Mouse (Mus musculus): ENCODE measurements around the gene Myo10. TPM values are rescaled to one million over a fixed set of nuclear protein-coding genes. Genes with fewer than 3 reads are reported as not detected.

The Myo10 gene
- polyA plus RNA-seq, 2 experiments from 2014 or later, result 0.60 to 1.4 TPM

DNA sequence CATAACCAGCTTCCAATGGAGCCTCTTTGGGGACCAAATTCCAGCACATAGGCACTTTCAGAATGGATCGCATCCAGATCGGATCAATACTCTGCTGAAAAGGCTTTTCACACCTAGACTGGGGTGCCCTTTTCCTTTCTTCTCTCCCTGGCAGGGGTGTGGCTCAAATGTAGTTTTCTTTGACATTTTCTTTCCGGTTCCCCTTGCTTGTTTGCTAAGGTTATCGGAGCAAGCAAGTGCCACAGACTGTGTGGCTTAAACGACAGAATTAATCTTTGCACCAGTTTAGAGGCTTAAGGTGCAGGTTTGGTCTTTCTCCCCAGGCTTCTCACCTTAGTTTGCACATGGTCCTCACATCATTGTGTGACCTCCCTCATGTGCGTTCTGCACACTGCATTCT, 11.1 kb upstream of the Myo10 start:
- no peak for ATAC-seq

DNA sequence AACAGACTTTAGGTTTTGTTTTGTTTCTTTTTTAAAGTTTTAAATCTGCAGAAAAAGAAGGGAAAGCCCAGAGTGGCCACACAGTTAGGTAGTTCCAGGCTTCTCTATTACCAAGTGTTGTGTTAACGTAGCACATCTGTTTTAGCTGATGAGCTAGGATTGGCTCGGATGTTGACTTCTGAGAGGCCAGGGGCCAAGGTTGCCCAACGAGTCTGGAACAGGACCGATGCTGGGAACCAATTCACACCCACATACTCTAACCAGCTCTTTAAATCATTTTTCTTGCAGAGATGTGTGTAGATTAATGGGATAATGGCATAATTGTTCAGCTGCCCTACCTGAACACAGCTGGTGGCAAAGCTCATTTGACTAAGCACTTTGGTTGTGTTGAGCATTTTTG, 1.8 kb upstream of the Myo10 start:
- ATAC-seq, result no peak

- no peak for ATAC-seq
Observed at GRCm38 (mm10) chr15:25621351-25622199, 750 bp upstream of the Myo10 start.

DNA sequence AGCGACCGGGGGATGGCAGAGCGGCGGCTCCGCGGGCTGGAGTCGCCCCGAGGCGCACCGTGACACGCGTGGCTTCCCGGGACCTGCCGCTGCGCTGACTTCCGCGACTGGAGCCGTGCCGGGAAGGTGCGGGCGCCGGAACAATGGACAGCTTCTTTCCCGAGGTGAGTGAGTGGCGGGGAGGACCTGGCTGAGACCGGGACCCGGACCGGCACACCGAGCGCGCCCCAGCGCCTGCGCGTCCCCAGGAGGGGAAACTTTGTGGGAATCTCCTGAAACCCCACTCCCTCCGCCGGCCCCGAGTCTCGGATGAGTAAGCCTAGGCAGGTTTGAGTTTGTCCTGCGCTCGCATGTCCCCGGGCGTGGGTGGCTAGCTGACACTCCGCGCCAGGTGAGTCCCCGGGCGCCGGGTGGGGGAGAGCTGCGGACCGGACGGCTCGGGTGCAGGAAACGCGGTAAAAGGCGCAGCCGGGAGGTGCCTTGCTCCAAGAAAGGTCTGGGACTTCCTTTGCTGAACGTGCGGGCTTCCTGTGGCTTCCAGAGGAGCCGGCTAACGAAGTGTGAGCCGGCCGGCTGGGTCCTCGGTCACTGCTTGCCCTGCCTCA, 644 bp downstream of the Myo10 start:
- peak; percentile 24 for ATAC-seq

DNA sequence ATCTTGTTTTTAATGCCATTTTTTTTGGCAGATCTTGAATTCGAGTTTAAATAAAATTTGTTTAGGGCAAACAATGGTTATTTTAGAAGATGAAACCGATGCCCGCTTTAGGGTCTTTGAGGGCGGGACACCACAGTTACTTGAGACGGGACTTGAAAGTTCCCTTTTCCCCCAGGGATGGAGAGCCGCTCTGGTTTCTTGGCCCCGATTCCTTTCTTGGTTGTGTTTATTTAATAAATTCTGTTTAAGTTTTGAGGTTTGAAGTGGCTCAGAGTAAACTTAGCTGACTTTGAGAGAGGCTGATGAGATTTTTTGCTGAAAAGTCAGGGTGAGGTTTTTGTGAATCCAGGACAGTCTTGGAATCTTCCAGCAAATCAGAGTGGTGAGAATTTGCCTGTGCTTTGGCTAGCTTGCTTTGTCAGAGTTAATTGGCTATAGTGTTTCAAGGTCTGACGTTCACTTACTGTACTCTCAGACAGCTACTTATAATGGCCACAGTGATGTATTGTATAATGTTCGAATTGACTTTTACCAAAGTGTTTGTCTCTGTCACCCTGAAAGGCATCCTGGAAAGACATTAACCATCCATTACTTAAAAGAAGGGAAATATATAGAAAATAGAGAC, 1.3 kb downstream of the Myo10 start:
- no peak for ATAC-seq

DNA sequence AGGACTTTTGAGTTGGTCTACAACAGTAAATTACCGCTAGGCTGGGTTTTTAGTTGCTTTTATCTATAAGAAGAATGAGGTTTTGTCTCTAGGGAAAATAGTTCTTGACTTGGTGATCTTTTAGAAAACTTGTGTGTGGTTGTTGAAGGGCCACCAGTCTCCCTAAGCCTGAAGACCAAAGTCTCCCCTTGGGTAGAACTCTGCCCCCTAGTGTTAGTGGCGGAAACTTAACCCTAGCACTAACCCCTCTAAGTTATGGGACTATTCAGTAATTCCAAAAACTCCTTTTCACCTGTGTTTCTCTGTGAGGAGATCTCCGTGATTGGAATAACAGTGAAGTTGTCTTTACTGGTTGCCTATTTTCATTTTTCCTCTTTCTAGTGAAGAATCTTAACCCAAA, 1.9 kb downstream of the Myo10 start:
- no peak for ATAC-seq

DNA sequence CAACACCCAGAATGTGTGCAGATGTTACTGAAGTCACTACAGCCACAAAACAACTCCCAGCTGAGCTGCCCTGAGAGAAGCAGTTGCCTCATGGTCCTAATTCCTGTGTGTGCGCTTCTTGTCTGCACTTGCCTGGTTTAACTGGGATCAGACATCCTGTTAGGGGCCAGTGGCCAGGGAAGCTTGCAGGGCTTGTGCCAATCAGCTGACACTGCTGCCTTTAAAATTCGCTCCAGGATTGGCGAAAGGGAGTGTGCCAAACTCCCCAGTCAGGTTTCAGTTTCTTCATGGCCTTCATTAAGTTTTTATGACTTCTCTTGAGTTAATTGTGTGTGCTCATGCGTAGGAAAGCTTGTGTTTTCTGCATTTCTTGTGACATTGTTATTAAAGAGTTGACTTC, 3.1 kb downstream of the Myo10 start:
- no peak for ATAC-seq

DNA sequence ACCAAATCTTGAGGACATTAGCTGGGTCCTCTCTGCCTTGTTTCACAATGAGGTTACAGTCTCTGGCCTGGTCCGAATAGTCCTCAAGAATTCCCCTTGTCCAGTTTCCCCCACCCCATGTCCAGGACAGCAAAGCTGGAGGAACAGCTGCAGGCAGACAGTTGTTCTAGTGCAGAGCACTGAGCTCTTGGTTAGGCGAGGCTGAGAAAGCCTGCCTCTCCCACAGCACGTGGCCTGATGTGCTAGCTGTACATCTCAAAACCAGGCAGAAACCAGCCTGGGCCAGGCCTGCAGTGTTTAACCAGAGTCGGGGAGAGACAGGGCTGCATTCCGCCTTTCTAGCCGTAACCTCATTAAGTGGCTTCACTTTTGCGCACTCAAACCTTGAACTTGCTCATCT, 4.7 kb downstream of the Myo10 start:
- no peak for ATAC-seq

- ATAC-seq, result no peak
Observed at GRCm38 (mm10) chr15:25628251-25628650, 5.9 kb downstream of the Myo10 start.

DNA sequence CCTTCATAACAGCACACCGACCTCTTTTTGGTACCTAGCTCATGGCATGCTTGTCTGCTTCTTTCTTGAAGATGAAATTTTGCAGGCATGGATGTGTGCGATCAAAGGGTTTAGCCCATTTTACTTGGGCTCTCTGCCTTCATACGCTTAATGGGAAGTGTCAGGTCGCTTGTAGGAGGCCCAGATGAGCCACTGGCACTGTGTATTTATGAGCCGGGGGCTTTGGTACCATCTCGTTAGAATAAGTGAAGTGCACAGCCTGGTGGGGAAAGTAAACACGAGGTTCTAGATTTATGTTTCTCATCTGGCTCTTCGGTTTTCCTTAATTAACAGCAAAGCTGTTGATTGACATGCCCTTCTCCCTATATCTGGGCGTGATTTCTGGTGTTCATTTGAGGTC, 8.4 kb downstream of the Myo10 start:
- no peak for ATAC-seq

GRCm38 (mm10) chr15:25631332-25631731, 9.0 kb downstream of the Myo10 start:
- ATAC-seq, result no peak

DNA sequence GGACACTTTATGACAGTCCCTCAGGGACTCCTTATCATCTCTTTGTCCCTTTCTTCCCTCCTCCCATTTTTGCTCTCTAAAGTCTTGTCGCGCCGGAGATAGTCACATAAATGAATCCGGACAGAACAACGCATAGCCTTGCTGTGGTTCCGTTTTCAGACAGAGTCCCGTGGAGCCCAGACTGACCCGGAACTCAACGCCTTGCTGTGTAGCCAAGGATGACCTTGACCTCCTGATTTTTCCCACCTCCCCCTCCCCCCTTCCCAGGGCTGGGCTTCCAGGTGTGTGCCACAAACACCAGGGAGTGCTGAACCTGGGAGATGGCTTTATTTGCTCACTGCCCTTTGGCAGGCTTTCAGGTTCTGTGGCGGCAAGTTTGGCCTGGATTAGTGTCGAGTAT, 10.6 kb downstream of the Myo10 start:
- ATAC-seq, result no peak

DNA sequence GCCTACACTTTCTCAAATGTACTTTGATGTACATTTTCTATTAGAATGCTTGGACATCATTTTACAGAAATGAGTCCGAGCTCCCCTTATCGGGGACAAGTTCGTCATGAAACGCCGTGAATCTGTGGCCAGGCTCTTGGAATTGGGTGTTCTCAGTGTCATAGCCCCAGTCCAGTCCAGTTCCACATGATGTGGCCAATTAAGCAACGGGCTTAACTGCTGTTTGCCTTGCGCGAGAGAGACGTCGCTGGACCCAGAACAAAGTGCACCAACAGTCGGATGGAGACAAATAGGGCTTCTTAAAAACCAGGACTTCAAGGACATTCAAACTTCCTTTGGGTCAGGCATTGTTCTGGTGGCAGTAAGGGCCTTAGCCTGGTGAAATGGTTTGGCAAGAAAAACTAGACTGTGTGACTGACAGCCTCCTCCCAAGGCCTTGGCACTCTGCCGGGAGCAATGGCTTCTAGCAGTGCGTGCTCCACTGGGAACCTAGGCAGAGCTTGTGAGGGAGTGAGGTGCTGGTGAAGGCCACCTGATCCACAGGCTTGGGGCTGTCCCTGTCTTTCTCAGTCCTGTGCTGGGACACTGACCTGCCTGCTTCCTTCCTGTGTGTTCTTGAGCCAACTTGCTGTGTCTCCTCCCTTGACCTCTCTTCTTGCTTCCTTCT, 11.5 kb downstream of the Myo10 start:
- ATAC-seq, result no peak

DNA sequence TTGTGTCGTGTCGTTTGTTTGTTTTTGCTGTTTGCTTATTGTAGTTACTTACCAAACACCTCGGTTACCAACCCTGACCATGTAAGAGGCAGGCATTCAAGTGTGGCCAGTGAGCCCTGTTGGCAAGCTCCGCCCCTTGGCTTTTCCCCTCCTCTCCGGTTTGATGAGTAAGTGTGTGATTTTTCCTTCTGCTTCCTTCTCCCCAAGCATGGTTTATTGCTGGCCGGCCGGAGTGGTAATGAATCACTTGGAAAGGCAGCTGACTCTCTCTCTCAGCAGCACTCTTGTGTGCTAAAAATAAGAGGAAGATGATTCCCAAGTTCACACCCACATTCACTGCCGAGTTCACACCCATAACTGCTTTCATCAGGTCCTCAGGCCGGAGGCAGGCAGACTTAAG, 15.4 kb downstream of the Myo10 start:
- no peak for ATAC-seq

DNA sequence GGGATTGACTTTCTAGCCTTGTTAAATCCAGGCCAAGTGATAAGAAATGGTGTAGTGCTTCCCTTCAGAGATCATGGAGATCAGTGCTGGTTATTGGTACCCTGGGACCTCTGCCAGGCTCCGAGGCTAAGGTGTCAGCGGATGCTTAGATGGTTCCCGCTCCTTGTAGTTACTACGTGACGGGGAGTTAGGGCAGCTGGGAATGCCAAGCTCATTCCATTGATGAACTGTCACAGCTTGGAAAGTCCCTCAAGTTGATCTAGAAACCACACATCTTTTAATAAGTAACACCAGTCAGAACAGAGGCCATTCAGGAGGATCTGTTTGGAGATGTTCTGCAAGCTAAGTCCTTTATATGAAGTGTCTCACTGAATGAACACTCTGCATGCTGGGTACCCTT, 16.9 kb downstream of the Myo10 start:
- ATAC-seq, result no peak

- no peak for ATAC-seq
Observed at GRCm38 (mm10) chr15:25640840-25641752, 18.8 kb downstream of the Myo10 start.

DNA sequence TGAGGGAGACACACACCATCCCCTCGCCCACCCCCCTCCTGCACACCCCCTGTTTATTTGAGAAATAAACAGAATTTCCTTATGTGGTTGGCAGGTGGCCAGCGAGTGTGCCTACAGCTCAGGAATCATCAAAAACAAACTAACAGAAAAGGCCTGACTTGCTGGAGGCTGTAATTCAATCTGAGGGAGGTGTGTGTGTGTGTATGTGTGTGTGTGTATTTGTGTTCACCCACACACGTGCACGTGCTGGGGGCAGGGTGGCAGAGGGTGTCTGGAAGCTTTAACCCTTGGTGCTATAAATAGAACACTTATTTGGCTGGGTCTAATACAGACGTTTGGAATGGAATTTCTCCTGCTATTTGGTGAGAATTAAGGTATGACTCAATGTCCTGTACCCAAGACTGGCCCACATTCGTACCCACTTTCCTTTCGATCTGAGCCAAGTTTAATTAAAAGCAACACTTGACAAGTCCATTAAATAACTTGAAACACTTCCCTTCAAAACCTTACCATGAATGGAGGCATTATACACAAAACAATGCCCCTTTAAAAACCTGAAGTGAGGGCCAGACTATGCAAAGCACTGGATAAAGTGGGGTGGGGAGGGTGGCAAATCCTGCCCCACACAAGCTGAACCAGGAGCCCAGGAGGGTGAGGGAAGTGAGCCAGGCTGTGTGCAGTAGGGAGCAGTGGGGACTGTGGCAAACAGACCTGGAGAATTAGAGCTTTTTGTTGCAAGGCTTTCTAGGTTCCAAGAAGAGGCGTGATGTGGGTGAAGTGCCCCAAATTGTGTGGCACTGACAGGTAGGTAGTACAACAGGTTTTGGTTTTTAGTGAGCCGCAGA, 20.1 kb downstream of the Myo10 start:
- ATAC-seq, result no peak

GRCm38 (mm10) chr15:25645862-25646261, 23.5 kb downstream of the Myo10 start:
- no peak for ATAC-seq

- ATAC-seq, result no peak
Observed at GRCm38 (mm10) chr15:25648287-25648686, 26.0 kb downstream of the Myo10 start.

DNA sequence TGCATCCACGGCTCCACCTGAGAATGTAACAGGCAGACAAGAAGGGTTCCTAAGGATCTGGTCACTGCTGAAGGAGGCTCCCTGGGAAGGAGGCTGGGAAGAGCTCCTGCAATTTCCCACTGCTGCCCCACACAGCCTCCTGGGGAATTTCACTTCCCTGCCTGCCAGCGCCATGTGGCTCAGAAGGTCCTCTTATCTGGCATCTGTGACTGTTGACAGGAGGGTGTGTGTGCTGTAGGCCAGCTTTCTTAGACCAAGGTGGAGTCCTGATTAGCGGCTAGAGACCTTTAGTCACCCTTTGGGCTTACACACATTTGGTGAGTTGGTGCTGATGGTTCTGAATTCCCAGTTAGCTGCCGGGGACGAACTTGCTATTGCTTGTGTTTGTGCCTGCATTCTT, 28.0 kb downstream of the Myo10 start:
- no peak for ATAC-seq

DNA sequence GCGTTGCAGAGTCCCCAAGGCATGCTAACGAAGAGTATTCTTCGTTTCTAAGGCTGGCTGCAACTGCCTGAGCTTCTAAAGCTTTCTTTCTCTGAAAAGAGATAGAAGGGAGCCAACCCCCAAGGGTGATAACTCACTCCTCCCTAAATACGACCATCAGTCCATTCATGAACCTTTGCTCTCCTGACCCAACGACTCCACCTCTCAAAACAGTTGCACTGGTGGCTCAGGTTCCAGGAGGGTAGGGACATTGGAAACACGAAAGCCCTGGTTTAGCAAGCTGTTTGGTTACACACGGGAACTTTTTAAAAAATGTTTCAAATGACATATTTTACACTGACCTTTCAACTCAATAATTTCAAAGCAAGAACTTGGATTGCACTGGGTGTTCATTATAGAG, 29.5 kb downstream of the Myo10 start:
- no peak for ATAC-seq

Data from activated CD4-positive, CD25-positive, alpha-beta regulatory T cell, adult 4 months (primary cell).